Mouse (Mus musculus) intestine, postnatal 0 days (tissue): ENCODE results near the gene Itgb8. TPM values are rescaled to one million over a fixed set of nuclear protein-coding genes. Genes with fewer than 3 reads are reported as not detected.

Source experiments
- ATAC-seq: fragments of 200-750 bp; cut with Nextera tagmentation; 2 replicates; pipeline ENCODE4 v1.8.0; 2017; ENCODE audit warnings: mild to moderate bottlenecking, moderate TSS enrichment, moderate library complexity
- H3K27ac ChIP-seq: fragments of 300-500 bp; sonication (generic); 2 replicates; pipeline ENCODE4 v1.5.1; 2014; ENCODE audit warnings: mild to moderate bottlenecking, low read depth, low read length, moderate library complexity
- H3K27me3 ChIP-seq: fragments of 300-500 bp; sonication (generic); replicated peaks from 2 replicates; pipeline ENCODE4 v1.6.1; 2014; ENCODE audit warnings: low read length, mixed read lengths; ENCODE audit not compliant: control insufficient read depth, insufficient read depth
- H3K36me3 ChIP-seq: fragments of 300-500 bp; sonication (generic); 2 replicates; pipeline ENCODE4 v1.6.1; 2014; ENCODE audit warnings: mild to moderate bottlenecking, moderate library complexity; ENCODE audit not compliant: control insufficient read depth, insufficient read depth
- H3K4me1 ChIP-seq: fragments of 300-500 bp; sonication (generic); replicated peaks from 2 replicates; pipeline ENCODE4 v1.6.1; 2014; ENCODE audit warnings: antibody characterized with exemption, low read length, mixed read lengths; ENCODE audit not compliant: control insufficient read depth, insufficient read depth
- H3K4me2 ChIP-seq: fragments of 300-500 bp; sonication (generic); replicated peaks from 2 replicates; pipeline ENCODE4 v1.6.1; 2014; ENCODE audit warnings: low read depth, mild to moderate bottlenecking, moderate library complexity
- H3K4me3 ChIP-seq: fragments of 300-500 bp; sonication (generic); 2 replicates; pipeline ENCODE4 v1.5.1; 2014; ENCODE audit warnings: low read depth, low read length
- H3K9ac ChIP-seq: fragments of 300-500 bp; sonication (generic); 2 replicates; pipeline ENCODE4 v1.6.1; 2014; ENCODE audit warnings: mild to moderate bottlenecking, low read depth, low read length
- H3K9me3 ChIP-seq: fragments of 300-500 bp; sonication (generic); 2 replicates; pipeline ENCODE4 v1.6.1; 2016; ENCODE audit warnings: mixed run types; ENCODE audit not compliant: control insufficient read depth
- CTCF ChIP-seq: sonication (generic); IDR thresholded peaks from 2 replicates; pipeline ENCODE4 v1.5.1; 2016; ENCODE audit warnings: low read depth, mild to moderate bottlenecking, control low read depth, antibody characterized with exemption, moderate library complexity
- WGBS: fragments of 180-500 bp; shearing (Covaris S2); extraction: QIAGEN DNeasy Blood & Tissue Kit; methylation state at CpG from one replicate; pipeline ENCODE4 v1.1.7; 2014; 5-methylcytosine and 5-hydroxymethylcytosine counted together
- polyA plus RNA-seq: library from polyadenylated mRNA; unstranded; fragments of >200 nt; fragmentation: Nextera tagmentation; extraction: Ambion mirVana; gene quantifications from 2 replicates; pipeline ENCODE4 v1.2.1, GENCODE M21; 2015

The Itgb8 gene
- polyA plus RNA-seq, 1 experiment from 2014 or later = 1.1 TPM

DNA sequence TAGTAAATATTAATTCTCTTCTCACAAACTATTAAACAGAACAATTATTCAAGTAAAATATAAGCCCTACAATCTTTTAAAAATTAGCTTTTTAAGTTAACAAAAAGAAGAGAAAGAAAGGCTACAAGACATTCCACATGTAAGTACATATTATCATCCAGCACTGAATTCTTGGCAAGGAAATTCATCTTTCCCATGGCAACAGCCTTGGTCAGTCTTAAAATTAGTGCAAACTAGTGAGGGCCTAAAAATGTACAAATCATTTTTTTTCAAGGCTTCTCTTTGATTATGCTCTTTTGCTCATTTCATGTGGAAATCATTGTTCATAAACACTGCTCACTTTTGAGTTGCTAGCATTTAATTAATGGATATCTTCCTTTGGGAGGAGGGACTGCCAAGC is 77.8 kb downstream of the Itgb8 start:
- Histone ChIP-seq H3K4me1 (no peaks in the 10 kb centered on the region), H3K27ac (no peak overlapping the region), H3K9me3 (no peaks in the 10 kb centered on the region)

DNA sequence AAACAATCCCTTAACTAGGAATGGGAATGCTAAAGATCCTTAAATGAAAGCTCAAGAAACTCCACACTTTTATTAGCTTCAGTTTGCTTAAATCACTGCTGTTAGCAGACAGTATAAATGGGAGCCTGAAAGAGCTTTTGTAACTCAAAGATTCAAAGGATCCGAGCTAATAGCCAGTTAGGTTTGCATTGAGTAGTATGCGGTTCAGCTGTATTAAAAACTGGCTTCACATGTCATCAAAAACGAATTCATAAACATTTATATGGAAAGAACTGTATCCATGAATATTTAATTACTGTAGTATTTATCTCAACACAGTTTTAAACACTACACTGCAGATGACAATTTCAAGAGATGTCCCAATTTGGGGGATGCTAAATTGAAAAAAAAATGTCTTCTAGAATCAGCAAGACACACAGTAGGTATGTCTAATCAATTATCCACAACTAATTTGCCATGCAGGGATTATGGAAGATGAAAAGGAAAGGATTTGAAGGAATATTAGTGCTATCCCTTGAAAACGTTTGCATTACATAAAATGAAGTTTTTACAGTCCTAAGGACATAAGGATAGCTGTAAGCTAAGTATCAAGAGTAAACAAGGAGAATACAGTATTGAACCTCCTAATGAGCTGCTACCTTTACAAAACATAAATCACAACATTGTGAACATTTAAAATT is 79.2 kb downstream of the Itgb8 start:
- H3K27me3 ChIP-seq = no peaks in the 10 kb centered on the region
- no peaks in the 10 kb centered on the region for H3K4me1 ChIP-seq
- no peak overlapping the region for H3K27ac ChIP-seq
- no peak for TF ChIP-seq CTCF
- no peak overlapping the region for H3K4me2 ChIP-seq
- no peak overlapping the region for H3K4me3 ChIP-seq
- no peaks in the 10 kb centered on the region for H3K36me3 ChIP-seq
- H3K9ac ChIP-seq = no peak overlapping the region
- WGBS = 68% methylated on average over 4 of the region's 4 CpGs
- H3K9me3 ChIP-seq = no peaks in the 10 kb centered on the region
- ATAC-seq = no peak

More for the DNA sequence above, 77.8 kb downstream of the Itgb8 start:
- no peak overlapping the region for H3K4me3 ChIP-seq
- no peak for TF ChIP-seq CTCF
- no peak overlapping the region for H3K4me2 ChIP-seq
- H3K9ac ChIP-seq = no peak overlapping the region
- H3K27me3 ChIP-seq = no peaks in the 10 kb centered on the region
- ATAC-seq = no peak
- H3K36me3 ChIP-seq = no peaks in the 10 kb centered on the region

DNA sequence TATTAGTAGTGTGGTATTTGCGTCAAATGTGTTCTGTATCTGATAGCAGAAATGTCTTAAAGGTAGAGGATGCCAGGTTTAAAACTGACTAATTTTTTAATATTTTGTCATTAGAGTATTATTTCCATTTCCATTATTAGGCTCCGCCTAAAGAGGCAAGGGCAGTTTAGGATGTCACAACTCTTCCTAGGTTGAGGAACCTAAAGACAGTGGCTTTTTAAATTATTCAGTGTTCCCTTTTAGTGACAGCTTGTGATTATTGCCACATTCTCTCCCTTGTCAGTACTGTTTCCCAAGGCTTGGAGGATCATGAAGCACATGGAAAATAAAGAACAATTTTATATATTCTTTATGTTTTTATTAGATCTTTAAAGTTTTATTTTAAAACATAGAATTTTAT is 80.9 kb downstream of the Itgb8 start:
- WGBS = 94% methylated on average over 2 of the region's 2 CpGs
- Histone ChIP-seq H3K27ac (no peak overlapping the region), H3K9me3 (no peaks in the 10 kb centered on the region), H3K9ac (no peak overlapping the region), H3K4me1 (no peaks in the 10 kb centered on the region), H3K27me3 (no peaks in the 10 kb centered on the region), H3K4me2 (no peak overlapping the region), H3K36me3 (no peaks in the 10 kb centered on the region), H3K4me3 (no peak overlapping the region)
- no peak for ATAC-seq
- no peak for TF ChIP-seq CTCF

DNA sequence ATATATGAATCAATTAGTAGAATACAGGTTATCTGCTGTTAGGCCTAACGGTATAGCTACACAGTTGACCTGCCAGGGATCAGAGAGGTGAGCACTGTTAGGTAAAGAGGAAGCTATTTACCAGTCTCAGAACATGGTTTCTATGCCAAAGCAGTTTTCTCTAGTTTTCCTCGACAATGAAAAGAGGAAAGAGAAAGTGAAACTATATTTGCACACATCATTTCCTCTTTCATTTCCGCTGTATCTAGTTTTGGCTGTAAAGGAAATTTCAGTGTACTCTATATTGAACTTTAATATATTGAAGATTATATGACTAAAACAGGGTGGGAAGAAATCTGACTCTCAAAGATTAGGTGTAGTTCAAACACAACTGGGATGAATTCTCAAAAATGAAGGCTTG is 81.5 kb downstream of the Itgb8 start:
- no peak for ATAC-seq
- no peak for TF ChIP-seq CTCF
- Histone ChIP-seq H3K4me2 (no peak overlapping the region; the same call in 1 of the 2 replicates), H3K9me3 (no peaks in the 10 kb centered on the region), H3K27me3 (no peaks in the 10 kb centered on the region), H3K4me3 (no peak overlapping the region), H3K4me1 (no peaks in the 10 kb centered on the region), H3K9ac (no peak overlapping the region), H3K27ac (no peak overlapping the region), H3K36me3 (no peaks in the 10 kb centered on the region)
- 63% methylated on average over 3 of the region's 3 CpGs for WGBS

DNA sequence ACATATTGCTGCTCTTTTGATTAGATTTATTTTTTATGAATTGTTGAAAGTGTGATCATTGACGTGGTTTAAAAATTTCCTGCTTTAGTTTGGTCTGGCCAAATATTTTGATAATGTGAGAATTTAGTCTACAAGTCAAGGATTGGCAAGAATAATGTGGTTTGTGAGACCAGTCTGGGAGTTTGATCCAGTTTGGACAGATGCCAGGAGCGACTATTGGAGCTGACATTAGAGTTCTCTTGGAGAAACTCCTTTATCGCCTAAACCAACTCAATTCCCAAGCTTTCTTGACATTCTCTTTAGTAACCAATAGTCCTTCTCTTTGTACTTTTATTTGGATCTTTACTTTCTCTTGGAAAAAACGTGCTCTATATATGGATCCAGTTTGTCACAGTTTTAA is 83.0 kb downstream of the Itgb8 start:
- H3K9me3 ChIP-seq = no peaks in the 10 kb centered on the region
- no peak overlapping the region for H3K27ac ChIP-seq
- H3K9ac ChIP-seq = no peak overlapping the region
- H3K4me1 ChIP-seq = no peaks in the 10 kb centered on the region
- H3K36me3 ChIP-seq = no peaks in the 10 kb centered on the region
- H3K4me3 ChIP-seq = no peak overlapping the region
- no peak for TF ChIP-seq CTCF
- no peaks in the 10 kb centered on the region for H3K27me3 ChIP-seq
- WGBS = 59% methylated on average over 4 of the region's 4 CpGs
- no peak for ATAC-seq
- no peak overlapping the region for H3K4me2 ChIP-seq

DNA sequence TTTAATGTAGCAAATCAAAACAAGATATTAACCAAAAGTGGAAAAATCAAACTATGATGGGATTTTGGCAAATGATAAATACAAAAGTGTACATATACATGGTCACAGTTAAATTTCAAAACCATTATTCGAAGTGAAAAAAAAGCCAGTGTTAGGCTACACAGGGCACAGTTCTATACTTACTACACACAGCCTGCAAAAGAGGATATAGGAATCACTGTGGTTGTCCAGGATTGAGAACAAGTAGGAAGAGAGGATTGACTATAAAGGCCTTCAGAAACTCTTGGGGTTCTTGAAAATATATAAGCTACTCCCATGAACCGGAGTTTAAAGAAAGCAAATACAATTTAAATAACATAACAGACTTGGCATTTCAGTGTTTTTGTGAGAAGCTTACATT is 87.6 kb downstream of the Itgb8 start:
- no peak overlapping the region for H3K9ac ChIP-seq
- no peak for ATAC-seq
- H3K4me3 ChIP-seq = no peak overlapping the region
- no peak for TF ChIP-seq CTCF
- no peaks in the 10 kb centered on the region for H3K36me3 ChIP-seq
- H3K9me3 ChIP-seq = no peaks in the 10 kb centered on the region
- no peak overlapping the region for H3K4me2 ChIP-seq
- H3K27me3 ChIP-seq = no peaks in the 10 kb centered on the region
- no peak overlapping the region for H3K27ac ChIP-seq
- WGBS = 94% methylated on average over 2 of the region's 2 CpGs
- no peaks in the 10 kb centered on the region for H3K4me1 ChIP-seq

DNA sequence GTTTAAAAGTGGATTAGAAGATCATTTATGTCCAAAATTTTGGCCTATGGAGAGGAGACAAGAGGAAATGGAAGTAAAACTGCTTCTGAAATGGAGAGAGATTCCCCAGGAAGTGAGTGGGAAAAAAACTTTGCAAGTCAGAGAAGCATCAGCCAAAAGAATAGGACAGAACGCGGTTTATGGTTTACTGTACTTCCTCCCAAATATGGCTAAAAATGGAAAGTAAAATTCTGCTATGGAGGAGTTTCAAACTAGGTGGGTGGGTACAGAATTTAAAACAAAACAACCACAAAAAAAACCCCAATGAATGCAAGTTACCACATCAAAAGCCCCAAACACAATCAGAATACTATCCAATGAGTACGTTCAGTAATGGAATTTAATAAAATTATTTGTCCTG is 90.8 kb downstream of the Itgb8 start:
- 70% methylated on average over 3 of the region's 3 CpGs for WGBS
- no peak overlapping the region for H3K9ac ChIP-seq
- TF ChIP-seq CTCF = no peak
- no peaks in the 10 kb centered on the region for H3K4me1 ChIP-seq
- H3K27ac ChIP-seq = no peak overlapping the region
- H3K4me3 ChIP-seq = no peak overlapping the region
- no peak overlapping the region for H3K4me2 ChIP-seq
- no peaks in the 10 kb centered on the region for H3K9me3 ChIP-seq
- no peaks in the 10 kb centered on the region for H3K36me3 ChIP-seq
- no peak for ATAC-seq
- H3K27me3 ChIP-seq = no peaks in the 10 kb centered on the region
